Mouse (Mus musculus): Measurements from ENCODE around the gene Piezo1. TPM values are rescaled to one million over a fixed set of nuclear protein-coding genes. Genes with fewer than 3 reads are reported as not detected.

The Piezo1 gene
- total and polyA plus RNA-seq, 2 experiments from 2014 or later, result 1.2 to 10.0 TPM

GRCm38 (mm10) chr8:122537812-122538211 is 13.3 kb downstream of the Piezo1 start:
- no peaks in the 10 kb centered on the region for H3K27me3 ChIP-seq (ENCODE audit: insufficient read depth, low read length)
- H3K36me3 ChIP-seq (ENCODE audit: insufficient read depth, low read length), result no peaks in the 10 kb centered on the region
- WGBS, result 82% methylated on average over 2 of the region's 2 CpGs
- H3K4me2 ChIP-seq (ENCODE audit: low read depth, low read length), result no peak overlapping the region
- H3K4me3 ChIP-seq (ENCODE audit: low read length), result no peak overlapping the region
- H3K9ac ChIP-seq (replicated peaks; ENCODE audit: low read length), result no peak overlapping the region
- DNase-seq (ENCODE audit: low spot score), result no peak
- no peaks in the 10 kb centered on the region for H3K4me1 ChIP-seq (ENCODE audit: insufficient read depth, low read length)
- H3K9me3 ChIP-seq (ENCODE audit: low read length), result no peaks in the 10 kb centered on the region
- ATAC-seq, result no peak
- TF ChIP-seq CTCF (IDR thresholded peaks at IDR 0.05; ENCODE audit: low read depth), result no peak
- H3K27ac ChIP-seq, result no peak overlapping the region

- no peak overlapping the region for H3K27ac ChIP-seq
- DNase-seq (ENCODE audit: low spot score) (no peak), ATAC-seq (no peak)
- H3K4me3 ChIP-seq (ENCODE audit: low read length), result no peak overlapping the region
- H3K9ac ChIP-seq (replicated peaks; ENCODE audit: low read length), result no peak overlapping the region
- no peaks in the 10 kb centered on the region for H3K27me3 ChIP-seq (ENCODE audit: insufficient read depth, low read length)
- WGBS, result 60% methylated on average over 6 of the region's 6 CpGs
- no peak overlapping the region for H3K4me2 ChIP-seq (ENCODE audit: low read depth, low read length)
- no peaks in the 10 kb centered on the region for H3K36me3 ChIP-seq (ENCODE audit: insufficient read depth, low read length)
- H3K9me3 ChIP-seq (ENCODE audit: low read length), result no peaks in the 10 kb centered on the region
- no peak for TF ChIP-seq CTCF (IDR thresholded peaks at IDR 0.05; ENCODE audit: low read depth)
- no peaks in the 10 kb centered on the region for H3K4me1 ChIP-seq (ENCODE audit: insufficient read depth, low read length)
Observed at GRCm38 (mm10) chr8:122537033-122537432, 14.1 kb downstream of the Piezo1 start.

DNA sequence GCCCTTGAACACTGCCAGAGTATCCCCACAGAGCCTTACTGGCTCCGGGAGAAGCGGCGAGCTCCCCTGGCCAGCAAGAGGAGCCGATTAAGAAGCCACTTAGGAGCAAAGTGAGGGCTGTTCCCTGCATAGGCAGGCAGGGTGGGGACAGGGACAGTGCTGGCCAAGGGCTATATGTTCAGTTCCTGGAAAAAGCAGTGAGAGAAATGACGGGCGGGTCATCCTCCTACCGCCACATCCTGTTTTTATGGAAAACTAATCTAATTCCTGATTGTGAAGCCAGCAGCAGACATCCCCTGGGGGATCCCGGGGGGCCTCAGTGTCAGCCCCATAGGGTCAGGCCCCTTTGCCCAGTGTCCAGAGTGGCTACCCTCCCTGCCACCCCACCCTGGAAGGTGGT is 19.8 kb downstream of the Piezo1 start:
- 83% methylated on average over 8 of the region's 8 CpGs for whole genome bisulfite sequencing

GRCm38 (mm10) chr8:122529159-122529558 is 22.0 kb downstream of the Piezo1 start:
- H3K9ac ChIP-seq (replicated peaks; ENCODE audit: low read length), result no peak overlapping the region

More for the DNA sequence above, 19.8 kb downstream of the Piezo1 start:
- Histone ChIP-seq H3K9ac (replicated peaks; ENCODE audit: low read length) (no peak overlapping the region), H3K9me3 (ENCODE audit: low read length) (no peaks in the 10 kb centered on the region), H3K4me1 (ENCODE audit: insufficient read depth, low read length) (no peaks in the 10 kb centered on the region), H3K27ac (no peak overlapping the region), H3K27me3 (ENCODE audit: insufficient read depth, low read length) (no peaks in the 10 kb centered on the region), H3K4me3 (ENCODE audit: low read length) (no peak overlapping the region), H3K36me3 (ENCODE audit: insufficient read depth, low read length) (no peaks in the 10 kb centered on the region), H3K4me2 (ENCODE audit: low read depth, low read length) (no peak overlapping the region)
- DNase-seq (ENCODE audit: low spot score) (no peak), ATAC-seq (no peak)
- no peak for TF ChIP-seq CTCF (IDR thresholded peaks at IDR 0.05; ENCODE audit: low read depth)

GRCm38 (mm10) chr8:122527937-122528336 is 23.2 kb downstream of the Piezo1 start:
- Histone ChIP-seq H3K27me3 (ENCODE audit: insufficient read depth, low read length) (no peaks in the 10 kb centered on the region), H3K9me3 (ENCODE audit: low read length) (no peaks in the 10 kb centered on the region), H3K9ac (replicated peaks; ENCODE audit: low read length) (no peak overlapping the region), H3K36me3 (ENCODE audit: insufficient read depth, low read length) (no peaks in the 10 kb centered on the region), H3K4me1 (ENCODE audit: insufficient read depth, low read length) (peaks cover 20% of the 10 kb centered on the region), H3K4me2 (ENCODE audit: low read depth, low read length) (no peak overlapping the region), H3K27ac (no peak overlapping the region), H3K4me3 (ENCODE audit: low read length) (no peak overlapping the region)
- ATAC-seq (no peak), DNase-seq (ENCODE audit: low spot score) (no peak)
- no peak for TF ChIP-seq CTCF (IDR thresholded peaks at IDR 0.05; ENCODE audit: low read depth)
- WGBS, result 87% methylated on average over 3 of the region's 3 CpGs

More at GRCm38 (mm10) chr8:122529159-122529558, 22.0 kb downstream of the Piezo1 start:
- TF ChIP-seq CTCF (IDR thresholded peaks at IDR 0.05; ENCODE audit: low read depth), result no peak
- Histone ChIP-seq H3K4me2 (ENCODE audit: low read depth, low read length) (no peak overlapping the region), H3K27me3 (ENCODE audit: insufficient read depth, low read length) (no peaks in the 10 kb centered on the region), H3K4me1 (ENCODE audit: insufficient read depth, low read length) (peaks cover 10% of the 10 kb centered on the region), H3K9me3 (ENCODE audit: low read length) (no peaks in the 10 kb centered on the region), H3K4me3 (ENCODE audit: low read length) (no peak overlapping the region), H3K27ac (no peak overlapping the region), H3K36me3 (ENCODE audit: insufficient read depth, low read length) (no peaks in the 10 kb centered on the region)
- DNase-seq (ENCODE audit: low spot score), result no peak
- ATAC-seq, result no peak
- WGBS, result 93% methylated on average over 4 of the region's 4 CpGs

- Histone ChIP-seq H3K9ac (replicated peaks; ENCODE audit: low read length) (no peak overlapping the region), H3K4me2 (ENCODE audit: low read depth, low read length) (no peak overlapping the region), H3K4me3 (ENCODE audit: low read length) (no peak overlapping the region), H3K27ac (no peak overlapping the region), H3K4me1 (ENCODE audit: insufficient read depth, low read length) (peaks cover 22% of the 10 kb centered on the region), H3K36me3 (ENCODE audit: insufficient read depth, low read length) (no peaks in the 10 kb centered on the region), H3K9me3 (ENCODE audit: low read length) (no peaks in the 10 kb centered on the region), H3K27me3 (ENCODE audit: insufficient read depth, low read length) (no peaks in the 10 kb centered on the region)
- no peak for ATAC-seq
- TF ChIP-seq CTCF (IDR thresholded peaks at IDR 0.05; ENCODE audit: low read depth), result no peak
- 69% methylated on average over 7 of the region's 7 CpGs for WGBS
- DNase-seq (ENCODE audit: low spot score), result no peak
Observed at GRCm38 (mm10) chr8:122526526-122527170, 24.5 kb downstream of the Piezo1 start.

GRCm38 (mm10) chr8:122526084-122526483 is 25.0 kb downstream of the Piezo1 start:
- no peak for TF ChIP-seq CTCF (IDR thresholded peaks at IDR 0.05; ENCODE audit: low read depth)
- H3K9me3 ChIP-seq (ENCODE audit: low read length), result no peaks in the 10 kb centered on the region
- 73% methylated on average over 3 of the region's 3 CpGs for WGBS
- ATAC-seq, result no peak
- no peak overlapping the region for H3K4me2 ChIP-seq (ENCODE audit: low read depth, low read length)
- no peak overlapping the region for H3K27ac ChIP-seq
- H3K4me1 ChIP-seq (ENCODE audit: insufficient read depth, low read length), result peaks cover 22% of the 10 kb centered on the region
- DNase-seq (ENCODE audit: low spot score), result no peak
- no peaks in the 10 kb centered on the region for H3K27me3 ChIP-seq (ENCODE audit: insufficient read depth, low read length)
- no peak overlapping the region for H3K9ac ChIP-seq (replicated peaks; ENCODE audit: low read length)
- no peak overlapping the region for H3K4me3 ChIP-seq (ENCODE audit: low read length)
- no peaks in the 10 kb centered on the region for H3K36me3 ChIP-seq (ENCODE audit: insufficient read depth, low read length)
